Mouse (Mus musculus) cortical plate, adult 2 months (tissue): ENCODE results near the gene Sorbs1.

Experiments
- CTCF ChIP-seq: fragments of 200-500 bp; IDR thresholded peaks from 2 replicates; pipeline ENCODE4 v1.5.1; 2011; ENCODE audit warnings: mild to moderate bottlenecking, control low read depth, low read length; ENCODE audit not compliant: insufficient read depth; ENCODE audit errors: extremely low read depth
- POLR2A ChIP-seq: fragments of 200-500 bp; IDR thresholded peaks from 2 replicates; pipeline ENCODE4 v1.6.1; 2011; ENCODE audit warnings: mild to moderate bottlenecking, low read length, control low read depth; ENCODE audit not compliant: insufficient read depth; ENCODE audit errors: extremely low read depth

DNA sequence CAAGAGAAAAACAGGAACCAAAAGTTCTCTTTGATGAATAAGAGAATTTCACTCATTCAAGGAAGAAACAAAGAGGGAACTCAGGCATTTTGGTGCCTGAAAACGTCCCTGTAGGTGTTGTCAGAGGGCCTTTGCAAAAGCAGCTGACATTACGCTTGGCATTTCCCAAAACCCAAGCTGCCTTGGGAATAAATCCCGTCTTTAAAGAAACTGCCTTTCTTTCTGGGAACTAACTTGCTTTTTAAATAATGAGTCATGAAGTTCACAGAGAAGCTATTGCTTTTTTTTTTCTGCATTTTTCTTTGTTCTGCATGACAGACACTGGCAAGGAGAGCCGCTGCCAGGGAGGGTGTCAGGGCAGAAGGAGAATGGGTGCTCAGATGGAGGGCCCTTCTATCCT lies 141.7 kb downstream of the Sorbs1 start:
- TF ChIP-seq CTCF (no peak), POLR2A (no peak)
